Mouse (Mus musculus): ENCODE measurements around the gene Chac1.

GRCm38 (mm10) chr2:119304798-119305208 is 46.2 kb upstream of the Chac1 start:
- TF ChIP-seq CTCF (IDR thresholded peaks at IDR 0.05; ENCODE audit: extremely low read depth, insufficient read length, insufficient replicate concordance, low read depth, low read length) (no peak), POLR2A (IDR thresholded peaks at IDR 0.05; ENCODE audit: low read depth, low read length) (no peak)

All from small intestine, adult 2 months (tissue).